Mouse (Mus musculus): Measurements from ENCODE around the gene Sorcs2.

DNA sequence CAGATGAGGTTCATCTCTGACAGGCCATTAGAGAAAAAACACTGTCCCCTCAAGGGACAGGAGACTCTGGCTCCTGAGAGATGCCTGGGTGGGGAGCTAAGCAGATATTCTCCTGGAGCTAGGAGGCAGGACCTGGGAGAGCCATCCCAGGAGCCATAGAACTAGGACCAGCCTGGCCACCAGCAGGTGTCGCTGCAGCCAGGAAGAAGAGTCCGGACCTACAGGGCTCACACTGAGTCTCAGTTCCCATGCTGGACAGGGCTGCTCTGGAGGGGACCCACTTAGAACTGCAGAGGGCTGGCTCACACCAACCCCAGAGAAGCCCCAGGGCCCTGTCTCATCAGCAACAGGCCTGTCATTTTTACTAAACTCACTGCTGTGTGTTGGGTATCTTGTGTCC lies 74.4 kb downstream of the Sorcs2 start:
- TF ChIP-seq CTCF (conservative IDR thresholded peaks at IDR 0.05; ENCODE audit: low read length) (peak; percentile 75), POU5F1 (IDR thresholded peaks at IDR 0.05; ENCODE audit: borderline replicate concordance, low read length) (no peak)
